Mouse (Mus musculus) bone marrow macrophage, adult 2 months (primary cell): ENCODE data around the gene Ccdc6.

Source experiments
- CTCF ChIP-seq: IDR thresholded peaks from 2 replicates; pipeline ENCODE4 v1.5.1; 2012; ENCODE audit warnings: low read depth, mild to moderate bottlenecking, low read length, moderate library complexity
- POLR2A ChIP-seq: IDR thresholded peaks from 2 replicates; pipeline ENCODE4 v1.6.1; 2012; ENCODE audit warnings: mild to moderate bottlenecking, low read depth, low read length, borderline replicate concordance

- TF ChIP-seq CTCF (no peak), POLR2A (no peak)
Measured at GRCm38 (mm10) chr10:70161504-70161903, 64.6 kb downstream of the Ccdc6 start.
